In genomic region chr17:27922174-27922712, GRCm38 (mm10) we compare ENCODE assay signal across 22 mouse cellular contexts. TPM values are rescaled to one million over a fixed set of nuclear protein-coding genes. Genes with fewer than 3 reads are reported as not detected.
DNase-seq lines count a peak whose midpoint lies in the region; ATAC-seq and TF ChIP-seq lines count a peak whose summit lies in the region.
"Had no signal": no experiment of that assay in that cellular context is flagged by ENCODE, and none has a peak within 500 bp of the region (broad histone marks: within the 10 kb centered on the region; RNA-seq: fewer than 3 reads in every experiment).

No protein-coding gene starts in this region.

- TF ChIP-seq EP300 in lung, postnatal 0 days (IDR thresholded peaks at IDR 0.05): no peak

- peak overlapping the region; percentile 29 for H3K9ac ChIP-seq in hindbrain, embryonic 13.5 days
- H3K9ac ChIP-seq in hindbrain, embryonic 11.5 days (ENCODE audit: low read depth, low read length): no peak overlapping the region
- no peak overlapping the region for H3K9ac ChIP-seq in lung, postnatal 0 days (replicated peaks; ENCODE audit: low read depth)
- H3K9ac ChIP-seq in neural tube, embryonic 15.5 days (replicated peaks): no peak overlapping the region
- H3K9ac ChIP-seq: embryonic facial prominence, embryonic 15.5 days; liver, postnatal 0 days had no signal

- no peaks in the 10 kb centered on the region for H3K36me3 ChIP-seq in hindbrain, embryonic 13.5 days
- H3K36me3 ChIP-seq in hindbrain, embryonic 11.5 days (ENCODE audit: control insufficient read depth, insufficient read depth, low read length): no peaks in the 10 kb centered on the region
- no peaks in the 10 kb centered on the region for H3K36me3 ChIP-seq in lung, postnatal 0 days (ENCODE audit: insufficient read depth, low read length)
- no peaks in the 10 kb centered on the region for H3K36me3 ChIP-seq in neural tube, embryonic 15.5 days
- H3K36me3 ChIP-seq: embryonic facial prominence, embryonic 15.5 days; midbrain, embryonic 10.5 days had no signal

- no peaks in the 10 kb centered on the region for H3K27me3 ChIP-seq in hindbrain, embryonic 13.5 days
- no peaks in the 10 kb centered on the region for H3K27me3 ChIP-seq in hindbrain, embryonic 11.5 days (ENCODE audit: control insufficient read depth, insufficient read depth, low read length)
- no peaks in the 10 kb centered on the region for H3K27me3 ChIP-seq in lung, postnatal 0 days (replicated peaks; ENCODE audit: insufficient read depth, low read length)
- no peaks in the 10 kb centered on the region for H3K27me3 ChIP-seq in neural tube, embryonic 15.5 days (replicated peaks)
- H3K27me3 ChIP-seq: embryonic facial prominence, embryonic 15.5 days had no signal

- peaks cover 20% of the 10 kb centered on the region for H3K4me1 ChIP-seq in hindbrain, embryonic 13.5 days (replicated peaks)
- H3K4me1 ChIP-seq in hindbrain, embryonic 11.5 days (replicated peaks; ENCODE audit: control insufficient read depth, insufficient read depth, low read length): no peaks in the 10 kb centered on the region
- H3K4me1 ChIP-seq in lung, postnatal 0 days (ENCODE audit: insufficient read depth, low read depth, low read length): peaks cover 32% of the 10 kb centered on the region; the same call in 1 of the 2 replicates
- peaks cover 33% of the 10 kb centered on the region for H3K4me1 ChIP-seq in neural tube, embryonic 15.5 days

- H3K9me3 ChIP-seq in hindbrain, embryonic 13.5 days: no peaks in the 10 kb centered on the region
- H3K9me3 ChIP-seq in hindbrain, embryonic 11.5 days (ENCODE audit: control insufficient read depth, low read length): no peaks in the 10 kb centered on the region
- H3K9me3 ChIP-seq in lung, postnatal 0 days (ENCODE audit: low read length): no peaks in the 10 kb centered on the region
- no peaks in the 10 kb centered on the region for H3K9me3 ChIP-seq in neural tube, embryonic 15.5 days (replicated peaks)
- H3K9me3 ChIP-seq: embryonic facial prominence, embryonic 15.5 days; limb, embryonic 10.5 days; midbrain, embryonic 10.5 days had no signal

- no peak overlapping the region for H3K4me2 ChIP-seq in hindbrain, embryonic 13.5 days
- no peak overlapping the region for H3K4me2 ChIP-seq in hindbrain, embryonic 11.5 days (replicated peaks; ENCODE audit: low read depth, low read length)
- no peak overlapping the region for H3K4me2 ChIP-seq in lung, postnatal 0 days (replicated peaks; ENCODE audit: low read depth, low read length)
- H3K4me2 ChIP-seq in neural tube, embryonic 15.5 days: 0 out of 2 replicates have a peak overlapping the region, but pooled peaks have one; percentile 5
- H3K4me2 ChIP-seq: embryonic facial prominence, embryonic 15.5 days; heart, embryonic 11.5 days had no signal

- 72% methylated on average over 11 of the region's 11 CpGs for WGBS in hindbrain, embryonic 13.5 days
- 91% methylated on average over 11 of the region's 11 CpGs for WGBS in hindbrain, embryonic 11.5 days
- WGBS in lung, postnatal 0 days: 62% methylated on average over 11 of the region's 11 CpGs
- 34% methylated on average over 11 of the region's 11 CpGs for WGBS in neural tube, embryonic 15.5 days

- no peak for TF ChIP-seq CTCF in lung, postnatal 0 days (IDR thresholded peaks at IDR 0.05)
- TF ChIP-seq CTCF in brain, embryonic 14.5 days (IDR thresholded peaks at IDR 0.05; ENCODE audit: borderline replicate concordance, extremely low read depth, insufficient read depth, insufficient read length): no peak

- no peak for DNase-seq in hindbrain, embryonic 11.5 days (ENCODE audit: low spot score)
- peak; percentile 32 for DNase-seq in lung, postnatal 0 days (ENCODE audit: low spot score)
- DNase-seq in lung, postnatal 10 days: no peak
- DNase-seq in brain, embryonic 14.5 days (ENCODE audit: low read depth): peak; percentile 55
- no peak for DNase-seq in thymus, postnatal 10 days (ENCODE audit: low spot score in 2 of 2)
- DNase-seq: adrenal gland, postnatal 36 days; cerebellum, adult 2 months; cerebellum, postnatal 36 days; heart, postnatal 14 days; kidney, adult 2 months; kidney, postnatal 10 days; liver, postnatal 0 days; lung, postnatal 4 days; right cerebral cortex, postnatal 4 days had no signal

- ATAC-seq in hindbrain, embryonic 13.5 days (ENCODE audit: low FRiP score): no peak
- ATAC-seq in hindbrain, embryonic 11.5 days (ENCODE audit: low FRiP score): no peak
- ATAC-seq in lung, postnatal 0 days: no peak
- ATAC-seq in neural tube, embryonic 15.5 days (ENCODE audit: low FRiP score): peak; percentile 69
- ATAC-seq: inflammation-experienced regulatory T-cells, adult 6 months; liver, postnatal 0 days had no signal

- no peak for TF ChIP-seq POLR2A in brain, embryonic 14.5 days (IDR thresholded peaks at IDR 0.05; ENCODE audit: borderline replicate concordance, extremely low read depth, insufficient read depth, insufficient read length, poor library complexity, severe bottlenecking)

- no peak overlapping the region for H3K4me3 ChIP-seq in hindbrain, embryonic 13.5 days
- no peak overlapping the region for H3K4me3 ChIP-seq in hindbrain, embryonic 11.5 days (ENCODE audit: low read depth, low read length)
- H3K4me3 ChIP-seq in lung, postnatal 0 days (ENCODE audit: low read depth, low read length): no peak overlapping the region
- no peak overlapping the region for H3K4me3 ChIP-seq in neural tube, embryonic 15.5 days (replicated peaks)
- H3K4me3 ChIP-seq: embryonic facial prominence, embryonic 15.5 days; left cerebral cortex, adult 2 months; limb, embryonic 10.5 days; midbrain, embryonic 10.5 days had no signal

- peak overlapping the region; percentile 55; the same call in 1 of the 2 replicates for H3K27ac ChIP-seq in hindbrain, embryonic 13.5 days
- H3K27ac ChIP-seq in hindbrain, embryonic 11.5 days (ENCODE audit: low read depth, low read length): no peak overlapping the region
- no peak overlapping the region for H3K27ac ChIP-seq in lung, postnatal 0 days (ENCODE audit: low read length)
- peak overlapping the region; percentile 45 for H3K27ac ChIP-seq in neural tube, embryonic 15.5 days (replicated peaks)
- H3K27ac ChIP-seq: embryonic facial prominence, embryonic 15.5 days; left cerebral cortex, adult 2 months; limb, embryonic 10.5 days; midbrain, embryonic 10.5 days had no signal

RNA-seq across cellular contexts. Expression of gene Taf11, which starts 12.6 kb away (rescaled TPM):
- polyA plus RNA-seq in hindbrain, embryonic 13.5 days (2015; fragmentation: Nextera tagmentation; extraction: Ambion mirVana): 68.4 and 76.1 TPM in 2 replicates
- 89.5 and 93.9 TPM in 2 replicates for polyA plus RNA-seq in hindbrain, embryonic 11.5 days (2014; fragmentation: Nextera tagmentation; extraction: Ambion mirVana)
- polyA plus RNA-seq in lung, postnatal 0 days (2015; fragmentation: Nextera tagmentation; extraction: Ambion mirVana): 40.1 and 42.1 TPM in 2 replicates
- polyA plus RNA-seq in brain, embryonic 14.5 days (2012; rRNA removed): 40.5 and 41.3 TPM in 2 replicates
- 52.6 and 58.4 TPM in 2 replicates for polyA plus RNA-seq in neural tube, embryonic 15.5 days (2015; fragmentation: Nextera tagmentation; extraction: Ambion mirVana)

RNA-seq across cellular contexts. Expression of gene Anks1, which starts 13.1 kb away (rescaled TPM):
- 58.6 and 75.2 TPM in 2 replicates for polyA plus RNA-seq in hindbrain, embryonic 13.5 days (2015; fragmentation: Nextera tagmentation; extraction: Ambion mirVana)
- polyA plus RNA-seq in hindbrain, embryonic 11.5 days (2014; fragmentation: Nextera tagmentation; extraction: Ambion mirVana): 35.5 and 43.6 TPM in 2 replicates
- polyA plus RNA-seq in lung, postnatal 0 days (2015; fragmentation: Nextera tagmentation; extraction: Ambion mirVana): 25.4 and 25.5 TPM in 2 replicates
- 84.7 and 119 TPM in 2 replicates for polyA plus RNA-seq in brain, embryonic 14.5 days (2012; rRNA removed)
- 46.3 and 50.4 TPM in 2 replicates for polyA plus RNA-seq in neural tube, embryonic 15.5 days (2015; fragmentation: Nextera tagmentation; extraction: Ambion mirVana)

Comparison
In these comparisons a context has a peak if more than half of its experiments do, and no peak if none do; other contexts are left out.
1. H3K27ac ChIP-seq: peak in hindbrain, embryonic 13.5 days (single experiment) and neural tube, embryonic 15.5 days (single experiment); none in hindbrain, embryonic 11.5 days (single experiment) and lung, postnatal 0 days (single experiment).
2. DNase-seq: peak in lung, postnatal 0 days (single experiment) and brain, embryonic 14.5 days (single experiment); none in hindbrain, embryonic 11.5 days (single experiment), lung, postnatal 10 days (single experiment) and thymus, postnatal 10 days (0 of 2).